Mouse (Mus musculus) spleen, adult 2 months (tissue): ENCODE data around the gene Klhl29.

Experiments
- CTCF ChIP-seq: fragments of 200-500 bp; IDR thresholded peaks from 2 replicates; pipeline ENCODE4 v1.5.1; 2011; ENCODE audit warnings: mild to moderate bottlenecking, inconsistent platforms; ENCODE audit not compliant: insufficient read depth, insufficient read length, insufficient replicate concordance; ENCODE audit errors: extremely low read depth
- POLR2A ChIP-seq: fragments of 200-500 bp; IDR thresholded peaks from 2 replicates; pipeline ENCODE4 v1.6.1; 2011; ENCODE audit warnings: low read depth, low read length, inconsistent platforms

DNA sequence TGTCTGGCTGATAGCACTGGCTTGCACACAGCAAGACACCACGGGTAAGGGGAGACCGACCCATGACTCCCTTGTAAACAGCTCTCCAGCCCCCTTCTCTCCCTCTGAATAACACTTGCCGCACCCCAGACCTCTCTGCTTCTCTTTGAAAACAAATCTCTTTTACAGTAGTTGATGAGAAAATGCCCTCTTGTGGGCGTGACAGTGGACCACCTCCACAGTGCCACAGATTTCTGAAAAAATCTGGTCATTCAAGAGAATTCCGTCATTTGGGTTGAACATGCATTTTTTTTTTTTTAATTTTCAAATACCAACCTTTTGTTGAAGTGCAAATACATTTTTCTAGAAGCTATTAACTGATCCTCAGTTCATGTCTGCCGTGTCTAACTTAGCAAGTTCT, 17.0 kb downstream of the Klhl29 start:
- no peak for TF ChIP-seq POLR2A
- no peak for TF ChIP-seq CTCF
